Mouse (Mus musculus) olfactory bulb, adult 2 months (tissue): Measurements from ENCODE around the gene Rgmb. TPM values are rescaled to one million over a fixed set of nuclear protein-coding genes. Genes with fewer than 3 reads are reported as not detected.

Source experiments
- H3K27ac ChIP-seq: fragments of 200-500 bp; 2 replicates; pipeline ENCODE4 v1.5.1; 2012; ENCODE audit warnings: low read depth, low read length; ENCODE audit not compliant: insufficient read depth
- H3K4me1 ChIP-seq: fragments of 200-500 bp; 2 replicates; pipeline ENCODE4 v1.6.1; 2012; ENCODE audit warnings: low read length; ENCODE audit not compliant: control insufficient read depth, insufficient read depth
- H3K4me3 ChIP-seq: fragments of 200-500 bp; 2 replicates; pipeline ENCODE4 v1.5.1; 2012; ENCODE audit warnings: mild to moderate bottlenecking, low read depth, low read length, moderate library complexity; ENCODE audit not compliant: insufficient read depth
- CTCF ChIP-seq: fragments of 200-500 bp; IDR thresholded peaks from 2 replicates; pipeline ENCODE4 v1.5.1; 2012; ENCODE audit warnings: low read depth, mild to moderate bottlenecking, low read length, moderate library complexity; ENCODE audit not compliant: insufficient read depth
- POLR2A ChIP-seq: fragments of 200-500 bp; IDR thresholded peaks from 2 replicates; pipeline ENCODE4 v1.6.1; 2012; ENCODE audit warnings: mild to moderate bottlenecking, low read depth, low read length, moderate library complexity; ENCODE audit not compliant: insufficient read depth
- WGBS: fragments of 180-500 bp; shearing (Covaris S2); methylation state at CpG from one replicate; pipeline ENCODE4 v1.1.7; 2018; 5-methylcytosine and 5-hydroxymethylcytosine counted together
- polyA plus RNA-seq: library from polyadenylated mRNA; stranded (reverse); fragments of >200 nt; gene quantifications from 2 replicates; pipeline ENCODE4 v1.2.4, GENCODE M21; 2012; ENCODE audit warnings: low replicate concordance; ENCODE audit not compliant: missing spikeins, insufficient read depth, insufficient read length

The Rgmb gene
- polyA plus RNA-seq, 1 experiment, result not detected

DNA sequence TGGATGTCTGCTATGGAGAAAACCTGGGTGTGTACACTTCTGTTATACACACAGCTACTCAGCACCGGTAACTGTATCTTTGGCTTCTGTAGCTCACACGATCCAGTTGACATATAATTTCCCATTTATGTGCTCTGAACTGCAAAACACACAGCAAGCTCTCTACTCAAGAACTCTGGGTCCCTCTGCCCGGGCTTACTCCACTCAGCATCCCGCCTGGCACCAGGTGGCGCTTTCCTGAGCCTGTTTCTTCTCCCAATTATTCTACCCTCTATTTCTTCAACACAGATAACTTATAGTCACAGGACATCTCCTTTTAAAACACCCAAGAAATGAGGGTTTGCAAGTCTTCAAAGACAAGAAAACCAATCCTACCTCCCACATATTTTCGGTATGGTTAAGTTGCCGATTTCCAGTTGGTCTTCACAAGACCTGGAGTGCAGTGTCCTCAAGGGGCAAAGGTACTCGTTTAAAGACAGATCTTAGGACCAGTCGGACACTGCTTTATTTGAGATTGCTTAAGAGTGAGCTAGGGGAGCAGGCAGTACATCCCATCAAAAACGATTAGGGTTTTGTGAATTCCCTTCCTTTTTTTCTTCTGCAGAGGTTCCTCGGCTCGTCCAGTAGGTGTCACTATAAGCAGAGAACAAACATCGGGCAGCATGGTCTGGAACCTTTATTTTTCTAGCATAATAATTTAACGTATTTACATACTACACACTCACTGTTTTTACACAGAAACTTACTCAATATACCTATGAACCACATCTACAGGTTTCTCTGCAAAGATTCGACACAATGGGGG, 26.6 kb downstream of the Rgmb start:
- Histone ChIP-seq H3K4me1 (peaks cover 11% of the 10 kb centered on the region), H3K27ac (no peak overlapping the region), H3K4me3 (no peak overlapping the region)
- WGBS, result 41% methylated on average over 15 of the region's 15 CpGs
- TF ChIP-seq CTCF (no peak), POLR2A (no peak)

DNA sequence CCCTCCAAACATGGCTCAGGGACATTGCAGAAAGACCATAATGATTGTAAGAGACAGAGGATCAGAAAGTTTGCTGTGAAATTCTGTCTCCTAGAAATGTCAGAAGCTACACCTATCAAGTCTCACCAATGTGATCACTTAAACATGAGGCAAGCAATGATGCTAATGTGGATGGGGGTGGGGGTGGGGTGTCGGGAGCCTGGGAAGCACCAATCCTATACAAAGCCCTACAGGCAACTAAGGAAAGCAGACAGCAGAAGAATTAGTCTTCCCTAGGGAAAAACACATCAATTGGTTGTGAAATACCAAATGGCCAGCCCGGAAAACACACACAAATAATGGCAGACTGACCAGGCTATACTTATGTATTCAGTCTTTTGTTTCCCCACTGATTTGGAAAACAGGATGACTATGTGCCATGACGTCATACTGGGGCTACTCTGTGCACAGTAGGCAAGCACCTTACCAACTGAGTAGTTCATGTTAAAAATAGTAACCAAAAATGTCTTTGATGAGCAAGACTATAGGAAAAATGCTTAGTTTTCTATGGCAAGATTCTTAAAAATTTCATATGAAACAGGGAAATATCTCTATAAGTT, 31.5 kb downstream of the Rgmb start:
- Histone ChIP-seq H3K4me1 (no peaks in the 10 kb centered on the region), H3K27ac (no peak overlapping the region), H3K4me3 (no peak overlapping the region)
- TF ChIP-seq CTCF (no peak), POLR2A (no peak)
- 72% methylated on average over 3 of the region's 3 CpGs for WGBS

DNA sequence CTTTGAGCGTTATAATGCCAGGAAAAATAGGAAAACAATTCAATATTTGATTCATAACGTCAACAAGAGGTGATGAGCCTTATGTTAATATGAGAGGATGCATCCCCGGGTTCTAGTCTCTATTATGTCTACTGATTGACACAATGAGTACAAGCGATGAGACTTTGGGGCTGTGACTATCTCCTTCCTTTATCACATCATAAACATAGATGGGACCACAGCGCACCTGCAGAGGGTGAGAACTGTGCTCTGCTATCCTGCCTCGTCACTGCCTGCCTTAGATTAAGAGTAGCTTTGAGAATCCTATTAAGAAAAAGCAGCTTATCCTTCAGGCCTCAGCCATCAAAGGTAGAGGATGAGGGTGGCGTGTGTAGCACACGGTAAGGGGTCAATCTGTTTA, 40.1 kb downstream of the Rgmb start:
- 94% methylated on average over 8 of the region's 8 CpGs for WGBS
- H3K27ac ChIP-seq, result no peak overlapping the region
- TF ChIP-seq POLR2A (no peak), CTCF (no peak)
- H3K4me1 ChIP-seq, result no peaks in the 10 kb centered on the region
- H3K4me3 ChIP-seq, result no peak overlapping the region

DNA sequence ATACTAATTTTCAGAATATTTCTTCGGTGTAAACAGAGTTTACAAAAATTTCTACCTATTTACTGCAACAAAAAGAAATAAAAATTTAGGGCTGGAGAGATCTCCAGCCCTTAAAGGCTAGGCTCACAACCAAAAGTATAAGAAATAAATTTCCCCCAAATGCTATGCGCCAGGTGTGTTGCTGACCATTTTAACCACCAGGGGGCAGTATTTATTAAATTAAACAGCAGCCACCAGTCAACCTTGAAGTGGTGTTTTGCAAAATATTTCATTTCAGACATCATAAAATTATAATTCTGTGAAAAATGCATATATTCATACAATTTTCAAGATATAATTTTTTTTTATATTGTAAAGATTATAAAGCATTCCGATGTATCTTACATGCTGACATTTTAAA, 43.8 kb downstream of the Rgmb start:
- no peak overlapping the region for H3K4me3 ChIP-seq
- no peaks in the 10 kb centered on the region for H3K4me1 ChIP-seq
- TF ChIP-seq POLR2A, result no peak
- TF ChIP-seq CTCF, result no peak
- 28% methylated on average over 3 of the region's 3 CpGs for WGBS
- no peak overlapping the region for H3K27ac ChIP-seq

DNA sequence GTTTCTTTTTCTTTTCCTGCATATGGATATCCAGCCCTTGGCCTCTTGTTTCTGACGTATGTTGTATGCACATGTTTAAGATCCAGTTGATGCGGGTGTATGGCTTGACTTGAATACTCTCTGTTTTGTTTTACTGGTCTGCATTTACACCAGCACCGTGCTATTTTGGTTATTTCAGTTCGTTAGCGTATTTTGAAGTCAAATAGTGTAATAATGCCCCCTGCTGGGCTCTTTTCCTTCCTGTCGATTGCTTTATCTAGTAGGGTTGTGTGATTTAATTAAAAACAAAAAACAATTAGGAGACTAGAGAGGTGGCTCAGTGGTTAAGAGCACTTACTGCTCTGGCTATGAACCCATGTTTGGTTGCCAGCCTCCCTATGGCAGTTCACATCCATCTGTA, 52.9 kb downstream of the Rgmb start:
- no peak overlapping the region for H3K27ac ChIP-seq
- no peak overlapping the region for H3K4me3 ChIP-seq
- 29% methylated on average over 6 of the region's 6 CpGs for WGBS
- TF ChIP-seq POLR2A, result no peak
- no peak for TF ChIP-seq CTCF
- H3K4me1 ChIP-seq, result peaks cover 2% of the 10 kb centered on the region; the same call in 1 of the 2 replicates

DNA sequence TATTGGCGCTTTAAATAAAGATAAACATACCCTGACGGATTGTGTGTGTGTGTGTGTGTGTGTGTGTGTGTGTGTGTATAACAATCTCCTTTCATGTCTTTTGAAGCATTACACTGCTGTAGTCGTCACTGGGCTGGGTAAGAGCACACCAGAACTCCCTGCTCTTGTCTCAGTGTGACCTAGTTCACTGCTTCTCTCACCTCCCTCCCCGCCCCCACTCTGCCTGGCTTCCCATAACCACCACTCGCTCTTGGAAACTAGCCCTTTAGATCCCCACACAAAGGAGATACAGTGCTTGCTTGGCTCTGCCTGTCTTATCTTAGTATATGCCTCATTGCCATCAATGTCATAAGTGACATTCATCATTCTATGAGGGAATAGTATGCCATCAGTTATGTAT, 54.5 kb downstream of the Rgmb start:
- WGBS, result 69% methylated on average over 5 of the region's 5 CpGs
- no peak for TF ChIP-seq POLR2A
- no peak for TF ChIP-seq CTCF
- Histone ChIP-seq H3K4me3 (no peak overlapping the region), H3K27ac (no peak overlapping the region), H3K4me1 (peaks cover 2% of the 10 kb centered on the region; the same call in 1 of the 2 replicates)

DNA sequence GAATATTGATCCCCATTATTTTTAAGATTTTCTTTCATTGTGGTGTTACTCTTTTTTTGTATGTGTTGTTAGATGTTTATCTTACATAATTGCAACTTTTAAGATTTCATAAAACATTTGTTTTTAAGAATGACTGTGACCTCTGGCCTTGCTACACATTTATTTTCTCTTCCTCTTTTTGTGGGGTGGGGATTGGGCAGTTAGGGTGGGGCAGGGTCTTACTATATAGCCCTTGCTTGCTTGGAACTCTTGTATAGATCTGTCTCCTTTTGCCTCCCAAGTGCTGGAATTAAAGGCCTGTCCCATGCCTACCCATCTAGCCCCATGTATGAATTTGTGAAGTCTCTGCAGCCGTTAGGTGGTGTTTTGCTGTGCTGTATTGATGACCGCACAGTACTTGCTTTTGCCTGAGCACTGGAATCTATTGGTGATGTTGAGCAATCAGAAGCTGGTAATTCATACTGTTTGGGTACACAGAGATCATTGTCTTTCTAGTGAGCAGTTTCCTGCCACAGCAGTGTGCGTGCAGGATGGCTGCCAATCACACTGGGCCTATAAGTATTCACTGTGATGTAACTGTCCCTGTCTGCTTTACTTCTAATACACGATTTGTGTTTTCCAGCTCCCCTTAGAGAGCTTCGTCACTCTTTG, 56.1 kb downstream of the Rgmb start:
- no peak for TF ChIP-seq POLR2A
- TF ChIP-seq CTCF, result no peak
- H3K27ac ChIP-seq, result no peak overlapping the region
- H3K4me3 ChIP-seq, result no peak overlapping the region
- WGBS, result 73% methylated on average over 5 of the region's 5 CpGs
- peaks cover 2% of the 10 kb centered on the region; the same call in 1 of the 2 replicates for H3K4me1 ChIP-seq

DNA sequence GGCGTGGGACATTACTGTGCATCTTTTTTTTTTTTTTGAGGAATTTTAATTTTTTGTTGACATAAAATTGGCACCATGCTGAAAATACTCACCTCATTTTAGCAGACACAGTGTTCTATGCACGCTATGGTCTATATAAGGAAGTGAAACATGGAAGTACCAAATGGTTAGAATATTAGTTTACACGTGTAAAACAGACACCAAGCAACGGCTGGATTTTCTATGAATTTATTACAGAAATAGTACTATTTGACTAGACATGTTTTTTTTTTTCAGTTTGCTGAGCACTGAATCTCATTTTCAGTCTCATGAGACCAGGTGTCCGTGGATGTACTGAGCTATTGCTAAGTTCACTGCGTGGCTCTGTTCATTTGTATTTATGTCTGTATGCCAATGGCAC, 56.9 kb downstream of the Rgmb start:
- Histone ChIP-seq H3K4me1 (peaks cover 2% of the 10 kb centered on the region; the same call in 1 of the 2 replicates), H3K4me3 (no peak overlapping the region), H3K27ac (no peak overlapping the region)
- WGBS, result 85% methylated on average over 6 of the region's 6 CpGs
- no peak for TF ChIP-seq CTCF
- TF ChIP-seq POLR2A, result no peak
